Mouse (Mus musculus) neural tube, embryonic 11.5 days (tissue): ENCODE measurements around the gene Mlana. TPM values are rescaled to one million over a fixed set of nuclear protein-coding genes. Genes with fewer than 3 reads are reported as not detected.

Experiments used
- ATAC-seq: fragments of 200-750 bp; cut with Nextera tagmentation; 2 replicates; pipeline ENCODE4 v1.8.0; 2017; ENCODE audit warnings: moderate number of reproducible peaks, mild to moderate bottlenecking, moderate TSS enrichment, moderate library complexity; ENCODE audit not compliant: insufficient read depth, low FRiP score, low TSS enrichment
- DNase-seq: peaks from one replicate; pipeline ENCODE4 v3.0.0-alpha.2; 2015; ENCODE audit warnings: low spot score
- H3K27ac ChIP-seq: fragments of 300-500 bp; sonication (generic); 2 replicates; pipeline ENCODE4 v1.5.1; 2014; ENCODE audit warnings: low read depth, mild to moderate bottlenecking, low read length
- H3K27me3 ChIP-seq: fragments of 300-500 bp; sonication (generic); 2 replicates; pipeline ENCODE4 v1.6.1; 2014; ENCODE audit warnings: mild to moderate bottlenecking, low read length, mixed read lengths; ENCODE audit not compliant: control insufficient read depth, insufficient read depth
- H3K36me3 ChIP-seq: fragments of 300-500 bp; sonication (generic); 2 replicates; pipeline ENCODE4 v1.6.1; 2014; ENCODE audit warnings: mild to moderate bottlenecking, low read length, moderate library complexity, mixed read lengths; ENCODE audit not compliant: control insufficient read depth, insufficient read depth
- H3K4me1 ChIP-seq: fragments of 300-500 bp; sonication (generic); 2 replicates; pipeline ENCODE4 v1.6.1; 2014; ENCODE audit warnings: low read length, mixed read lengths; ENCODE audit not compliant: control insufficient read depth, insufficient read depth
- H3K4me2 ChIP-seq: fragments of 300-500 bp; sonication (generic); 2 replicates; pipeline ENCODE4 v1.6.1; 2014; ENCODE audit warnings: low read depth, mild to moderate bottlenecking, moderate library complexity
- H3K4me3 ChIP-seq: fragments of 300-500 bp; sonication (generic); 2 replicates; pipeline ENCODE4 v1.5.1; 2014; ENCODE audit warnings: low read depth, low read length
- H3K9ac ChIP-seq: fragments of 300-500 bp; sonication (generic); 2 replicates; pipeline ENCODE4 v1.6.1; 2014; ENCODE audit warnings: mild to moderate bottlenecking, low read length
- H3K9me3 ChIP-seq: fragments of 300-500 bp; sonication (generic); 2 replicates; pipeline ENCODE4 v1.6.1; 2016; ENCODE audit warnings: low read length; ENCODE audit not compliant: control insufficient read depth
- WGBS: fragments of 180-500 bp; shearing (Covaris S2); extraction: QIAGEN DNeasy Blood & Tissue Kit; methylation state at CpG from one replicate; pipeline ENCODE4 v1.1.7; 2014; 5-methylcytosine and 5-hydroxymethylcytosine counted together
- polyA plus RNA-seq: library from polyadenylated mRNA; unstranded; fragments of >200 nt; fragmentation: Nextera tagmentation; extraction: Ambion mirVana; gene quantifications from 2 replicates; pipeline ENCODE4 v1.2.1, GENCODE M21; 2014

Mlana gene
- polyA plus RNA-seq, 1 experiment from 2014 or later: not detected

DNA sequence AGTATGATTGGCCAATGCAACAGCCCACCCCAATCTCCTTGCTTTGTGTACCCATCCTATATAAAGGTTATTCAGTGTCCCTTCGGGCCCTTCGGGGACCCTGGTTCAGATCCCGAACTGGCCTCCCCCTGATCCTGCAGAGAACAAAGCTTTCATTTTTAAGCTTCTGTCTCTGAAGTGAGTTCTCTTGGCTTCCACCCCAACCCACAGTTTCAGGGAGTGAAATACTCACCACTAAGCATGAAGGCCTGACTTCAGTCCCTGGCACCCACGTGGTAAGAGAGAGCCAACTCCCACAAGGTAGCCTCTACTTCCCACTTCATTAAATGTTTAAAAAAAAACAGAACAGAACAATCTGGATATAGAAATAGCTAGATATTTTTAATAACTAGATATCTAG is 38.8 kb upstream of the Mlana start:
- ATAC-seq (no peak), DNase-seq (no peak)
- Histone ChIP-seq H3K27ac (no peak overlapping the region), H3K9me3 (no peaks in the 10 kb centered on the region), H3K4me2 (no peak overlapping the region), H3K4me1 (no peaks in the 10 kb centered on the region), H3K9ac (no peak overlapping the region), H3K27me3 (no peaks in the 10 kb centered on the region), H3K4me3 (no peak overlapping the region), H3K36me3 (no peaks in the 10 kb centered on the region)
- WGBS: 86% methylated on average over 4 of the region's 4 CpGs

GRCm38 (mm10) chr19:29659705-29660104 is 37.9 kb upstream of the Mlana start:
- WGBS: 62% methylated on average over 6 of the region's 6 CpGs
- Histone ChIP-seq H3K27ac (no peak overlapping the region), H3K4me2 (no peak overlapping the region)

DNA sequence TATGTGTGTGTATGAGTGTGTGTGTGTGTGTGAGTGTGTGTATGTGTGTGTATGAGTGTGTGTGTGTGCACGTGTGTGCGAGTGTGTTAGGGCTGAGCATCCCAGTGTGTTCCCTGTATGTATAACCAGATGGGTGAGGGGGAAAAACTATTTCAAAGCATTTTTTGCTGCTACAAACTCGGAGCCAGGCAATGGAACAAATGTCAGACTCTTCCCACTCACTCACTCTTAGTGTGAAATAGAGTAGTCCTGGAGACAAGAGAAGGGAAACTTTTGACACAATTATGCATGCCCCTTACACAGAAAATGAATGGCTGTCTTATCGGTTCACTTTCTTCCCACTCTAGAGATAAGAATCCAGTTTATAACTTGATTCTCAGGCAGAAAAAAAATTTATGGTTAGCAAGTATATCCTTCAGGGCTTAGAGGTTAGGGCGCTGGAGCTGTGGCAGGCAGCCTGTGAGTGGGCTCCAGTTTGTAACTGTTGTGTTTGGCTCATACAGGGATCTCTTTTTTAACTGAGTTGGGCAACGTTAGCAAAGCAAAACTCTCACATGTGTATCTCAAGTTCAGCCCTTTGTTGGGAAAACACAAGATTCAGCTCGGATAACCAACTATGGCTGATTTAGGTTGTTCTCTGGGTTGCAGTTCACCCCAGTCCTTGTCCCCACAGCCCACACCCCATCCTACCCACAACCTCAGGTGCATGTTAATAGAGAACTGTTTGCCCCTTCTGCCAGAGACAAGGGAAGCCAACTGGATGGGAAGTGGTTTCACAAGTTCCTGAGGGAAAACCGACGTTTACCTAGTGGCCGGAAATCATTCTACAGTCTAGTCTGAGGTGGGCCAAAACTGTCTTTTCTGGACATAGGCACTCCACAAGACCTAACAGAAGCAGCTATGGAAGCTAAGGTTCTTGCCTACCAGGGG is 36.5 kb upstream of the Mlana start:
- Histone ChIP-seq H3K4me2 (no peak overlapping the region), H3K9me3 (no peaks in the 10 kb centered on the region), H3K36me3 (no peaks in the 10 kb centered on the region), H3K27me3 (no peaks in the 10 kb centered on the region), H3K9ac (no peak overlapping the region), H3K27ac (no peak overlapping the region), H3K4me1 (no peaks in the 10 kb centered on the region), H3K4me3 (no peak overlapping the region)
- 87% methylated on average over 10 of the region's 10 CpGs for WGBS
- DNase-seq (no peak), ATAC-seq (no peak)

More at GRCm38 (mm10) chr19:29659705-29660104, 37.9 kb upstream of the Mlana start:
- no peak overlapping the region for H3K4me3 ChIP-seq
- DNase-seq (no peak), ATAC-seq (no peak)
- no peaks in the 10 kb centered on the region for H3K9me3 ChIP-seq
- no peak overlapping the region for H3K9ac ChIP-seq
- no peaks in the 10 kb centered on the region for H3K27me3 ChIP-seq
- H3K36me3 ChIP-seq: no peaks in the 10 kb centered on the region
- no peaks in the 10 kb centered on the region for H3K4me1 ChIP-seq

- Histone ChIP-seq H3K9me3 (no peaks in the 10 kb centered on the region), H3K4me1 (no peaks in the 10 kb centered on the region), H3K36me3 (no peaks in the 10 kb centered on the region), H3K4me2 (no peak overlapping the region), H3K27ac (no peak overlapping the region), H3K9ac (no peak overlapping the region), H3K4me3 (no peak overlapping the region), H3K27me3 (no peaks in the 10 kb centered on the region)
- WGBS: 91% methylated on average over 6 of the region's 6 CpGs
- DNase-seq (no peak), ATAC-seq (no peak)
Measured at GRCm38 (mm10) chr19:29661974-29662580, 35.5 kb upstream of the Mlana start.

DNA sequence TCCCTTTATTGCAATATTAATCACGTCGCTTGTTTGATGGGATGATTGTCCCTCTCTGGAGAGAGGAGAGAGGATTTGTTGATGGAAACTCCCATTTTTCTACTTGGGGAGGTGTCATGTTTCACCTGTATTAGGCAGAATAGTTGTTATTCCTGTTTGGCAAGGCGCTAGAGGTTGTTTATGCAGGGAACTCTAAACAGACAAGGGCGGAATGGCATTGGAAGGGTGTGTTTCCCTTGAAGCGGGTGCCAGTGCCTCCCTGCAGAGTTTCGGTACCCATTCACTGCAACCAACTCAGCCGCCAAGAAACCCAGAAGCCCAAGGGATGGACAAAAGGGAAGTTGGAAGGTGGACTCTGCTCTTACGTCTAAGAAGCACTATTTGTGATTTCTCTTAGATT is 33.8 kb upstream of the Mlana start:
- H3K9ac ChIP-seq: no peak overlapping the region
- H3K4me1 ChIP-seq: no peaks in the 10 kb centered on the region
- no peaks in the 10 kb centered on the region for H3K27me3 ChIP-seq
- H3K4me3 ChIP-seq: no peak overlapping the region
- no peaks in the 10 kb centered on the region for H3K9me3 ChIP-seq
- no peak overlapping the region for H3K27ac ChIP-seq
- WGBS: 71% methylated on average over 8 of the region's 8 CpGs
- H3K36me3 ChIP-seq: no peaks in the 10 kb centered on the region
- ATAC-seq (no peak), DNase-seq (no peak)
- H3K4me2 ChIP-seq: no peak overlapping the region

- 80% methylated on average over 5 of the region's 5 CpGs for WGBS
- Histone ChIP-seq H3K9me3 (no peaks in the 10 kb centered on the region), H3K4me3 (no peak overlapping the region), H3K36me3 (no peaks in the 10 kb centered on the region), H3K27me3 (no peaks in the 10 kb centered on the region), H3K27ac (no peak overlapping the region), H3K4me2 (no peak overlapping the region), H3K9ac (no peak overlapping the region), H3K4me1 (no peaks in the 10 kb centered on the region)
- no peak for DNase-seq
- no peak for ATAC-seq
Measured at GRCm38 (mm10) chr19:29664934-29665333, 32.7 kb upstream of the Mlana start.

DNA sequence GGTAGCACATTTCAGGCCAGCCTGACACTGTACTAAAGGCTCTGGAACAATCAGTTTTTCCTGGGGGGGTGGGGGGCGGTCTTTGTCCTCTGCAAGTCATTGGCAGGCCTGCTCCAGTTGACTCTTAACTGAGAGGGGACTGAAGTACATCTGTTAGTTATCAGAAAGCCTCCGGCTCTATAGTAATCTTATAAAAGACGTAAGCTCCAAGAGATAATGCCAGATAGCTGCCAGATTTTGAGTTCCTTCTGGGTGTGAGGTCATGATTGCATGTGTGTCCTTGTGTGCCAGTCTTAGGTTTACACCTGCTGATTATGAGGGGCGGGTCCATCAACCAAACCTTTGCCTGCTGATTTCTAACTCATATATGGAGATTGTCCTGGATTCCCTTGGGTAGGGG is 31.5 kb upstream of the Mlana start:
- no peaks in the 10 kb centered on the region for H3K27me3 ChIP-seq
- H3K4me1 ChIP-seq: no peaks in the 10 kb centered on the region
- no peaks in the 10 kb centered on the region for H3K36me3 ChIP-seq
- H3K4me2 ChIP-seq: no peak overlapping the region
- ATAC-seq: no peak
- H3K9ac ChIP-seq: no peak overlapping the region
- no peak overlapping the region for H3K27ac ChIP-seq
- no peak overlapping the region for H3K4me3 ChIP-seq
- no peaks in the 10 kb centered on the region for H3K9me3 ChIP-seq
- WGBS: 83% methylated on average over 4 of the region's 4 CpGs
- no peak for DNase-seq

DNA sequence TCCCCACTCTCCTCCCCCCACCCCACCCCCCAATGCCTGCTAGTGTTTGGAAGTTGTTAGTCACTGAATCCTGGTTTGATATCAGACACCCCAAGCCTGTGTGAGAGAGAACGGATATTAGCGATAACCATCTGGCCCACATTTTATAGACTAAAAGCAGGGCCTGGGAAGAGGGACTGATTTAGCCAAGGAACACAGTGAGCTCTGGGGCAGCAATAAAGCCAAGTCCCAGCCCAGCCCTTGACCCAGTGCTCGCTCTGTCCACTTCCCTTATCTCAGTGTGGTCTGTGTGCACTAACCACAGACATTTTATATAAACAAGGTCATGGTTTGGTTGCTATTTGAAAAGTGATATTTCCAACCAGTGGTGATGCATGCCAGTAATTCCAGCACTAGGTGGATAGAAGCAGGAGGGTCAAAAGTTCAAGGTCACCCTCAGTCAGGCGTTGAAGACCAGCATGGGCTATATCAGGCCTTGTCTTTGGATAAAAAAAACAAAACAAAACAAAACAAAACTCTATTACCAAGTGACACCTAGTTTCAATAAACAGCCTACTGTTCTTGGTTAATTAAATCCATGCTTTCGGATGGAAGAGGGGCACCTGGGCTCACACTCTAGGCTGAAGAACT is 30.5 kb upstream of the Mlana start:
- no peaks in the 10 kb centered on the region for H3K36me3 ChIP-seq
- no peak for DNase-seq
- H3K4me2 ChIP-seq: no peak overlapping the region
- no peak overlapping the region for H3K27ac ChIP-seq
- no peak overlapping the region for H3K4me3 ChIP-seq
- no peak for ATAC-seq
- no peaks in the 10 kb centered on the region for H3K27me3 ChIP-seq
- no peaks in the 10 kb centered on the region for H3K9me3 ChIP-seq
- H3K9ac ChIP-seq: no peak overlapping the region
- no peaks in the 10 kb centered on the region for H3K4me1 ChIP-seq
- whole genome bisulfite sequencing: 83% methylated on average over 5 of the region's 5 CpGs
